Mouse (Mus musculus): ENCODE measurements at regions not wholly inside any gene's neighbourhood (a gene's known extent, or its start where the extent isn't known, plus 50 kb on each side); places are given as distances from the start of the nearest gene placed in this dataset.
A peak's percentile ranks its signal among the peaks of the same experiment; 100 is the strongest.
"Not testable (repeated sequence)": the region's sequence is repeated elsewhere in the genome, so short reads cannot be mapped to it uniquely, and the experiment has no call there.

DNA sequence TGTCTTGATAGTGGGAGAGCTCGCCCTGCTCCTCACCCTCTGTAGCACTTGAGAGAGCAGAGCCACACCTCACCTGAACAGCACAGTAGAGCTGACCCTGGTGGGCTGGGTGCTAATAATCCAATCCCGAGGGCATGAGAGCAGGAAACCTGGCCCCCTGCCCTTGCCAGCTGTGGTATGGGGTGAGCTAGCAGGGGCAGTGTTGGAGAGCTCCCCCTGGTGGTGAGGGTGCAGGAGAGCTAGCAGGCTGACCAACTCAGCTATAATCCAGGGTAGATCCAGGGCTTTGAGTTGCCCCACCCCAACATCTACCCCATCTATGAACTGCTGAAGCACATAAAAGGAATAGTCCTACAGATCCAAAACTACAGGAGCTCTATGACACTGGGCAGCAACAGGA is 153.9 kb upstream of the Zfp637 start:
- no peak overlapping the region for H3K4me2 ChIP-seq (ENCODE audit: low read depth)
- no peaks in the 10 kb centered on the region for H3K4me1 ChIP-seq (ENCODE audit: insufficient read depth)
- no peak overlapping the region for H3K27ac ChIP-seq (ENCODE audit: low read depth, low read length)
- no peaks in the 10 kb centered on the region for H3K27me3 ChIP-seq (ENCODE audit: insufficient read depth, low read length)
- DNase-seq (no peak), ATAC-seq (no peak)
- H3K9ac ChIP-seq: no peak overlapping the region
- peak; percentile 49 for TF ChIP-seq CTCF (IDR thresholded peaks at IDR 0.05; ENCODE audit: low read depth)
- H3K9me3 ChIP-seq (ENCODE audit: low read length): no peaks in the 10 kb centered on the region
- H3K4me3 ChIP-seq (ENCODE audit: low read depth, low read length): no peak overlapping the region
- 82% methylated on average over 2 of the region's 2 CpGs for WGBS
- no peaks in the 10 kb centered on the region for H3K36me3 ChIP-seq (ENCODE audit: insufficient read depth)

DNA sequence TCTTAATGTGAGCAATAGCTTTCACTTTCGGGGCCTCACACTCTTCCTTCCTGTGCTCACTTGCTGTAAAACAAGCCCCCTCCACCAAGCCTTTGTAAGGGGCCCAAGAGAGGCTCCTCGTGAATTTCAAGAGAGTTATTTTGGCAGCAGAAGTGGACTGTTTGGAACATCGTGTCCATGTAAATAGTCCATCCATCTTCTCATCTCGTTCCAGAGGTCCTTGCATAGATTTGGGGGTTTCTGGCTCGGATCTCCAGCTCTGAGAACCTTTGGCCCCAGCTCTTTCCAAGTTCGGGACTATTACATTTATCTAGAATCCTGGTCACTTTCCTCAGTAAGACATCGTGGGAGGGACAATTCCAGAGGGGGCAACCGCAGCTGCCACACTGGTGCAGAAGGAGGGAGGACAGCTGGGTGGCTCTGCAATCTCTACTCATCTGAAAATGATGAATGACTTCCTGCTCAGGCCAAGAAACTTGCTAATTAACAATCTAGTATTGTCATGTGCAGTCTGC is 152.3 kb upstream of the Zfp637 start:
- no peak for TF ChIP-seq CTCF (IDR thresholded peaks at IDR 0.05; ENCODE audit: low read depth)
- no peak overlapping the region for H3K4me3 ChIP-seq (ENCODE audit: low read depth, low read length)
- H3K27ac ChIP-seq (ENCODE audit: low read depth, low read length): no peak overlapping the region
- H3K4me1 ChIP-seq (ENCODE audit: insufficient read depth): no peaks in the 10 kb centered on the region
- WGBS: 84% methylated on average over 8 of the region's 8 CpGs
- no peak overlapping the region for H3K9ac ChIP-seq
- no peaks in the 10 kb centered on the region for H3K27me3 ChIP-seq (ENCODE audit: insufficient read depth, low read length)
- no peak for DNase-seq
- no peaks in the 10 kb centered on the region for H3K36me3 ChIP-seq (ENCODE audit: insufficient read depth)
- no peak for ATAC-seq
- no peak overlapping the region for H3K4me2 ChIP-seq (ENCODE audit: low read depth)
- H3K9me3 ChIP-seq (ENCODE audit: low read length): no peaks in the 10 kb centered on the region

DNA sequence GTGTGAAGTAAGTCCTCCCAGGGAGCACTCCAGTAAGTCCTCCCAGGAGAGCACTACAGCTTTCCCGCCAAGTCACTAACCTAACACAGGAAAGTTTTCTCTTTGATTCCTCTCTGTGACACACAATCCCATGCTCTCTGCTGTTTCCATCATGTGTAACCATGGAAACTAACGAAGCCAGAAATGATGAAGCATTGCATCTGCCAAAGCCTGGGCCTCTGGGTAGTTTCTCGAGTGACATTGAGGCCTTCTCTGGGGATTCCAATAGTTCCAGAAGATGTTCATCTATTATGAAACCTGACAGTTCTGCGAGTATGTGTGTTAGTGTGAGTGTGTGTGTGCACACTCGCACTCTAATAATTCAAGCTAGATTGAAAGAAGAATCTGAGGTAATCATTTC is 140.7 kb upstream of the Zfp637 start:
- Histone ChIP-seq H3K9ac (no peak overlapping the region), H3K4me3 (ENCODE audit: low read depth, low read length) (no peak overlapping the region), H3K27ac (ENCODE audit: low read depth, low read length) (no peak overlapping the region), H3K36me3 (ENCODE audit: insufficient read depth) (no peaks in the 10 kb centered on the region), H3K27me3 (ENCODE audit: insufficient read depth, low read length) (no peaks in the 10 kb centered on the region), H3K4me1 (ENCODE audit: insufficient read depth) (no peaks in the 10 kb centered on the region), H3K9me3 (ENCODE audit: low read length) (no peaks in the 10 kb centered on the region), H3K4me2 (ENCODE audit: low read depth) (no peak overlapping the region)
- WGBS: 66% methylated on average over 5 of the region's 5 CpGs
- no peak for TF ChIP-seq CTCF (IDR thresholded peaks at IDR 0.05; ENCODE audit: low read depth)
- peak; percentile 82 for ATAC-seq
- DNase-seq: peak; percentile 51

DNA sequence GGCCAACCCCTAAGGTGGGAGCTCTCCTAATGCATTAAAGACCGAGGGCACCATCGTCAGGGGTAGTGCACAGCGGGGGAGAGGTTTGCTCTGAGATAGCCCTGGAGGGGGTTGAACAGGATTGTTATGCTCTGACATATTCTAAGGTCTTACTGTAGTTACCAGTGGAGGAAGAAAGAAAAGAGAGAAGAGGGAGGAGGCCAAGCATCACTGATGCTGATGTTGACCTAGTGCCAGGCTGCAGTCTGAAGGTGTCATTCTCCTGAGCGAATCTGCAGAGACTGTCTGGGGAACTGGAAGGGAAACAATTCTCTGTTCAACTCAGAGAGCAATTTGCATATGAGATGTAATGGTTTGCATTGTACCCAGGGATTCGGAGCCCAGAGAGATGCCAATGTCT is 139.4 kb upstream of the Zfp637 start:
- no peak for TF ChIP-seq CTCF (IDR thresholded peaks at IDR 0.05; ENCODE audit: low read depth)
- no peak overlapping the region for H3K4me3 ChIP-seq (ENCODE audit: low read depth, low read length)
- ATAC-seq: no peak
- no peak overlapping the region for H3K9ac ChIP-seq
- 77% methylated on average over 5 of the region's 5 CpGs for WGBS
- no peaks in the 10 kb centered on the region for H3K9me3 ChIP-seq (ENCODE audit: low read length)
- H3K36me3 ChIP-seq (ENCODE audit: insufficient read depth): no peaks in the 10 kb centered on the region
- no peaks in the 10 kb centered on the region for H3K4me1 ChIP-seq (ENCODE audit: insufficient read depth)
- H3K27me3 ChIP-seq (ENCODE audit: insufficient read depth, low read length): no peaks in the 10 kb centered on the region
- DNase-seq: no peak
- no peak overlapping the region for H3K4me2 ChIP-seq (ENCODE audit: low read depth)
- H3K27ac ChIP-seq (ENCODE audit: low read depth, low read length): no peak overlapping the region

DNA sequence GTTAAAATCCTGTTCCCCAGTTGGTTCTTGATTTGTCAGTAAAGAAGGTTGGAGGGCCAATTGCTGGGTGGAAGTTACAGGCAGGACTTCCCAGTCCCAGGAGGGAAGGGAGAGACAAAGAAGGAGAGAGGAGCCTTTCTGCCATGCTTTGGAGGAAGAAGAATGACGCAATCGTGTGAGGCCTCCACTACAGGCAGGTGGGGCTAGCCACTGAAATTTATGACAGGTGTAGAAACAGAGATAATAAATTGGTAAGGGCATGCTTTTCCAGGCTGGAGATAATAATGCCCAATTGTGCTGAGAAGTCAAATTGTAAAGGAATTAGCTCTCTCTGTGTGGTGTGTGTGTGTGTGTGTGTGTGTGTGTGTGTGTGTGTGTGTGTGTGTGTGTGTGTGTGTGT is 135.0 kb upstream of the Zfp637 start:
- no peak overlapping the region for H3K4me3 ChIP-seq (ENCODE audit: low read depth, low read length)
- H3K9ac ChIP-seq: no peak overlapping the region
- H3K27me3 ChIP-seq (ENCODE audit: insufficient read depth, low read length): no peaks in the 10 kb centered on the region
- DNase-seq (no peak), ATAC-seq (no peak)
- H3K27ac ChIP-seq (ENCODE audit: low read depth, low read length): no peak overlapping the region
- WGBS: 77% methylated on average over 2 of the region's 2 CpGs
- H3K9me3 ChIP-seq (ENCODE audit: low read length): no peaks in the 10 kb centered on the region
- no peaks in the 10 kb centered on the region for H3K36me3 ChIP-seq (ENCODE audit: insufficient read depth)
- no peaks in the 10 kb centered on the region for H3K4me1 ChIP-seq (ENCODE audit: insufficient read depth)
- no peak for TF ChIP-seq CTCF (IDR thresholded peaks at IDR 0.05; ENCODE audit: low read depth)
- no peak overlapping the region for H3K4me2 ChIP-seq (ENCODE audit: low read depth)

DNA sequence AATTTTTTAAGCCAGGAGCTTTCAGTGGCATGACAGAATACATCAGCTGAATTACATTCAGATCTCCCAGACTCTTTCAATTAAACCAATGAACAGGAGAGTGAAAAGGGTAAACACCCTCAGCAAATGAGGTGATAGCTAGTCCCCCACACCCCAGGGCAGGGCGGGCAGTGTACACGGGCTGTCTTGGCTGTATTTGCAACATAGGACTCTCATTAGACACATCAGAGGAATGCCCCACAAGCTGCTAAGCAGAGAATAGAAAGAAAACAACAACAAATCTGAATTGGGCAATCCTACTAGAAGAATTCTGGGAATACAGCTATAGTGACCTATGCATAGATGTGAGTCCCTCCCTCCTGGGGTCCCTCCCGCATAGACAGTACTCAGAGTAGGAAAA is 131.8 kb upstream of the Zfp637 start:
- H3K4me2 ChIP-seq (ENCODE audit: low read depth): no peak overlapping the region
- ATAC-seq: no peak
- no peaks in the 10 kb centered on the region for H3K4me1 ChIP-seq (ENCODE audit: insufficient read depth)
- no peak for DNase-seq
- H3K9ac ChIP-seq: no peak overlapping the region
- H3K4me3 ChIP-seq (ENCODE audit: low read depth, low read length): no peak overlapping the region
- H3K27ac ChIP-seq (ENCODE audit: low read depth, low read length): no peak overlapping the region
- no peaks in the 10 kb centered on the region for H3K9me3 ChIP-seq (ENCODE audit: low read length)
- no peaks in the 10 kb centered on the region for H3K36me3 ChIP-seq (ENCODE audit: insufficient read depth)
- H3K27me3 ChIP-seq (ENCODE audit: insufficient read depth, low read length): no peaks in the 10 kb centered on the region
- 57% methylated on average over 3 of the region's 3 CpGs for WGBS
- no peak for TF ChIP-seq CTCF (IDR thresholded peaks at IDR 0.05; ENCODE audit: low read depth)

DNA sequence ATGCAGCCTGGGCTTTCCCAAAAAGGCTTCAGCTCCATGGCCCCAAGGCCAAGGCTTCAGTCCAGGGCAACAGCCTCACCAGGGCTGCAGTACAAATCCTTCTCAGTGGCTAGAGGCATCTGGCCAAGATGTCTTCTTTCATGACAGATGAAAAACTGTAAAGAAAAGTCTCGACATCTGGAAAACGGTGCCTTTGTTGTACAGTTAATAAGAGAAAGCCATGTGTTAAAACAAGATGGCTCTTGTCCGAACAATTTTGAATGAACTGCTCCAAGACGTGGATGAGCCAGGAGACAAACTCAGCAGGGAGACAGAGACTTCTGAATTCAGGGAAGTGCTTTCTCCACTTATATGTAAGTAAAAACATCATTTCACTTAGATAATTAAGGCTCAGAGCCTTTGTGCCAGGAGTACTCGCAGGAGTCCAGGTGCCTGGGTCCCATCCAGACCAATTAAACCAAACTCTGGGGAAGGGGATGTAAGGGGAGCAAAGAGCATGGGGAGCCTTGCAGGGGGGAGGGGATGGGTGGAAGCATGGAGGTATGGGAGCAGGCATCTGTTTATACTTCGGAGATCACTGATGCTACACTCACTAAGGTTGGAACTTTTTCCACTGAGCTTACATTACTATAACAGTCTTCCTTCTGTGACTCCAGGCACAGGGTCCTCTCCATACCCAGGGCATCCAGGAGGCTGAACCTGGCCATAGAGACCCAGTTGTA is 125.8 kb upstream of the Zfp637 start:
- no peak for TF ChIP-seq CTCF (IDR thresholded peaks at IDR 0.05; ENCODE audit: low read depth)
- H3K36me3 ChIP-seq (ENCODE audit: insufficient read depth): no peaks in the 10 kb centered on the region
- H3K27ac ChIP-seq (ENCODE audit: low read depth, low read length): no peak overlapping the region
- H3K4me1 ChIP-seq (ENCODE audit: insufficient read depth): no peaks in the 10 kb centered on the region
- no peaks in the 10 kb centered on the region for H3K27me3 ChIP-seq (ENCODE audit: insufficient read depth, low read length)
- H3K4me3 ChIP-seq (ENCODE audit: low read depth, low read length): no peak overlapping the region
- whole genome bisulfite sequencing: 76% methylated on average over 6 of the region's 6 CpGs
- no peak overlapping the region for H3K4me2 ChIP-seq (ENCODE audit: low read depth)
- H3K9ac ChIP-seq: no peak overlapping the region
- DNase-seq (no peak), ATAC-seq (no peak)
- H3K9me3 ChIP-seq (ENCODE audit: low read length): no peaks in the 10 kb centered on the region

DNA sequence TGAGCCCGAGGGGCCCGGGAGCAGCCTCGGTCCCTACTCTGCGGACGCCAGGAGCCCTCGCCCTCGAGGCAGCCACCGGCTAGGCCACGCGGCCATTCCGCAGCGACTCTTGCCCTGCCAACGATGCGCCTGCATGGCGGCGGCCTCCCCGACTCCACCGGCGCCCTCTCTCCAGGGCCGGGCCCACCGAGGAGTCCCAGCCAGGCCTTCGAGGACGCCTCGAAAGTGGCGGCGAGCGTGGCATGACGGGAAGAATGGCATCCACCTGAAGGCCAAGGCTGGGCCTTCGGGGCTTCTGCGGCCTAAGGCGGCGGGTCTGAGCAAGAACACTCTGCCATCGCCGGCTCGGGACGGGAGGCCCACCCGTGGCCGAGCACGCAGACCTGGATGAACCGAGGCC is 124.6 kb upstream of the Zfp637 start:
- H3K36me3 ChIP-seq (ENCODE audit: insufficient read depth); H3K9me3 ChIP-seq (ENCODE audit: low read length); H3K27me3 ChIP-seq (ENCODE audit: insufficient read depth, low read length); H3K4me2 ChIP-seq (ENCODE audit: low read depth); DNase-seq; H3K4me3 ChIP-seq (ENCODE audit: low read depth, low read length); H3K9ac ChIP-seq; H3K4me1 ChIP-seq (ENCODE audit: insufficient read depth); ATAC-seq; H3K27ac ChIP-seq (ENCODE audit: low read depth, low read length): not testable (repeated sequence)
- WGBS: 90% methylated on average over 7 of the region's 40 CpGs

All from forebrain, postnatal 0 days (tissue).